Mouse (Mus musculus) layer of hippocampus, postnatal 25 days (tissue): ENCODE results near the gene Uox. TPM values are rescaled to one million over a fixed set of nuclear protein-coding genes. Genes with fewer than 3 reads are reported as not detected.
A peak's percentile ranks its signal among the peaks of the same experiment; 100 is the strongest.

Source experiments
- DNase-seq, 2 experiments: peaks; one replicate each; pipeline ENCODE4 v3.0.0; 2022; ENCODE audit warnings: mixed read lengths in 2 of 2, low spot score in 1 of 2; ENCODE audit errors: extremely low spot score in 1 of 2
- total RNA-seq, 2 experiments: library from RNA; stranded (reverse); gene quantifications; 2 replicates each; pipeline ENCODE4 v1.2.3; 2021

The Uox gene
- total RNA-seq, 2 experiments from 2014 or later: not detected

DNA sequence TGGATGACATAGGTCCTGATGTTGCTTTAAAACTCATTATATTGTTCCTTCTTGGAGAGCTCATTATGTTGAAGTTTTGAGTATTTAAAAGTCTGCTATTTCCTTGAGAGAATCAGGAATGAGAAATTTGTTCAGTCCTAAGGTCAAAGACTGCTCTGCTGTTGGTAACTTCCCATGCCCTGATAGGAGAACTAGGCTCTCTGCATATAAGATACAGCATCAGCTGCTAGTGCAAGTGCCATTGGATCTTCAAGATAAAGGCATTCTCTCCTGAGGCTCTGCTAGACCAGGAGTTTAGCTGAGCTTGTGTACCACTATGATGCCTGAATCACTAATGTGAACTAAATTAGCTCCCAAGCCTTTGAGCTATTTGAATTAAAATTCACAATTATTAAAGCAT is 47.7 kb downstream of the Uox start:
- no peak for DNase-seq

DNA sequence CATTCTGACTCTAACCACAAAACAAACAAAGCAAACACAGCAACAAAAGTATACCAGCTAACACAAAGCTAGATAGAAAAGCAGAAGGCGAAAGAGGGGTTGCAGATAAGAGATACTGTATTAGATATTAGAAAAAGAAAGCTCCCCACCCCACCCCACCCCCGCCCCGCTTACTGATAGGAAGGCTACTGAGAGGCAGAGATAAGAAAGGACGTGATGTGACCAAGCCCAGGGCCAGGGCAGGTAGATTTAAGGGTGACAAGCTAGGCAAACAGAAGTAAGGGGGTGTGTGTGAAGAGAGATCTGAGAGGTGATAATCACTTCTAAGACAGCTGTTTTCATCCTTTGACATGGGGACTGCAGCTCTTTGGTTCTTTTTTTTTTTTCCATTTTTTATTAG is 48.1 kb downstream of the Uox start:
- DNase-seq: no peak

GRCm38 (mm10) chr3:146620101-146620500 is 49.9 kb downstream of the Uox start:
- DNase-seq: peak; percentile 14 to 36

DNA sequence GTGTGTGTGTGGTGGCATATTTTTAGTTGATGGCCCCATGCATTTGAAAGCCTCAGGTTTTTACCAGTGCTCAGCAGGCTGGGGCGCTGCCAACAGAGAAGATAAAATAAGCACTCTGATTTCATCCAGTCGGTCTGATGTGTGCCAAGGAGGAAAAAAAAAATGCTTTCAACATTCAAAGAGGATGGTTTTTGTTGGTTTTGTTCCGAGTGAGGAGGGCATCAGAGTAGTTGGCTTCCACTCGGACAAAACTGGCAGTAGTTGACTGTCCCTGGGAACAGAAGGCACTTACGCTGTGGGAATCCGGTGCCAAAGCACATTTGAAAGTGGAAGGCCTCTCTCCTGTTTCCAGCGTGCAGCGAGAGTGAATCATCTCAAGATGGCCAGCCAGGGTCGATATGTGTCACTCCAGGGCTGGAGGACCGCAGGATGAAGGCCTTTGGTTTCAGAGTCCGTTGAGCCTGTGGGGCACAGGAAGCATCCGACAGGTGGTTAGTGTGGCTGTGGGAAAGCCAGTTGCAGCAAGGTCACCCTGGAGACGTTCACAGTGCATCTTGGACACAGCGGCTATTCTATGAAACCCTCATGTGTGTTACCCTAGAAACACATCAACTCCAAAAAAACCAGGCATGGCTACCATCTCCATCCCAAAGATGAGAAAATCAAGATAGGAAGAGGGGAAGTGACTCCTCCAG is 50.5 kb downstream of the Uox start:
- DNase-seq: peak; percentile 45 to 57

- DNase-seq: no peak
Observed at GRCm38 (mm10) chr3:146621966-146622365, 51.7 kb downstream of the Uox start.

DNA sequence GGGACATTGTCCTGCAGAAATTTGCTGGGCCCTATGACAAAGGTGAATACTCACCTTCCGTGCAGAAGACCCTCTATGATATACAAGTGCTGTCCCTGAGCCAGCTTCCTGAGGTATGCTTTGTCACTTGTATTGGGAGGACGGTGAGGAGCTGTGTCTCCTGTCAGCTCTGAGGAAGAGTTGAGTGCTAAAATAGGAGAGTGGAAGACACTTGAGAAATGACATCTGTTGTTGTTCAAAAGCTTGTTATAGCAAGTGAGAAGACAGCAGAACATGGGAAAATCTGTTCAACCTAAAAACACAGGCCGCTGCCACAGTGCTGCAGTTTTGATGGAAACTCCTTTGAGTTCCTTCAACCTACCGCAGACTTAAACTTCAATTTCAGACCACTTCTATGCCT is 55.5 kb downstream of the Uox start:
- no peak for DNase-seq

DNA sequence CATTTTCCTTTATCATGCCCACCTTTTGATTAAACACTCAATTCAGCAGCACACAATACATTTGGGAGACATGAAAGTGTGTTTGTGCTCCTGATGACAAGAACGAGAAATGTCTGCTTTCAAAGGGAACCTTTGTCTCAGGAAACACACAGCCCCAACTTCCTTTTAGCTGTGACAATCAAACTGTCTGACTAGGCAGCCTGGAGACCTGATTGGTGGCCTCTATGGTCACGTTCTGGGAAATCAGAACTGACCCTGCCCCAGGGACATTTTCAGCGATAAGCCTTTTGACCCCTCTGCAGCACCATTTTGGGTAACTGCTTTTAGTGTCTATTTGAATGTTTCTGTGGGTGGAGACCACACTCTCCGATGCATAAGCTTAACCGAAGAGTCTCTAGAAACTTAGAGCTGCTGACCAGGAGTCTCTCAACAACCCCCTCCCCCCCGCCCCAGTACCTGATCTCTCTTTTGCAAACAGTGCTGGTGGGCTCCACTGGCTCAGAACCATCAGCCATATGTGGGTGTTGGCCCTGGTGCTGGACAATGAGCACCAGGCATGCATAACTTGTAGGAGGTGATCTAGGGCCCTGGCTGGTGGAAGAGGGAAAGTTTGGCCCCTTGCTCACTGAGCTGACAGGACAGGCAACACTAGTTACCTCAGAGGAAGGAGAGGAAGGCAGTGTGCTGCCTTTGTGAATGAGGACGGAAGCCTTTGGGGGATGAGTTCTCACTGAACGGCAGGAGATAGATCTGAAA is 58.2 kb downstream of the Uox start:
- DNase-seq: no peak

- no peak for DNase-seq
Observed at GRCm38 (mm10) chr3:146632506-146632905, 62.3 kb downstream of the Uox start.

DNA sequence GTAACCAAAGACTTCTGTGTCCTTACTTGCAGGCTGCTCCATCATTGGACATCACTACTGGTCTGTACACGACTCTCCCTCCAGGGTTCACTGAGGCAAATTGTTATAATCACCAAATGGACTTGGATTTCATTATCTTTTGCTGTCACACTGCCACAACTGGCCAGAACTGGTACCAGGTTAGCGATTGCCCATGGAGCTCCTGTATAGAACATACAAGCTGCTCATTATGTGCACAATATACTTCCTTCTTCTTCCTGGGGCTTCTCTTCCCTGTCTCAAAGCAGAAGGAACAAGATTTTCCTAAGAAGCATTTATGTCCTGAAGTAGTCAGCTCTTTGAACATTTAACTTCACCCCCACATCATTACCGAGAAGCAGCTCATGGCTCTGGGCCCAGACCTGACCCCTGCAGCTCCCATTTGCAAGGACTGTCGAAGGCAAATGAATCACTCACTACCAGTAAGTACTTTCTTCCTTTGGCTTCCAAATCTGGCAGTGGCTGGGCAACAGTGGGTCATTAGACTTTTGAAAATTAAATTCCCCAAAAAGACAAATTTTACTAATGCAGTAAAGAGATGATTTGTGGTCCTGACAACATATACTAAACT is 71.7 kb downstream of the Uox start:
- no peak for DNase-seq

DNA sequence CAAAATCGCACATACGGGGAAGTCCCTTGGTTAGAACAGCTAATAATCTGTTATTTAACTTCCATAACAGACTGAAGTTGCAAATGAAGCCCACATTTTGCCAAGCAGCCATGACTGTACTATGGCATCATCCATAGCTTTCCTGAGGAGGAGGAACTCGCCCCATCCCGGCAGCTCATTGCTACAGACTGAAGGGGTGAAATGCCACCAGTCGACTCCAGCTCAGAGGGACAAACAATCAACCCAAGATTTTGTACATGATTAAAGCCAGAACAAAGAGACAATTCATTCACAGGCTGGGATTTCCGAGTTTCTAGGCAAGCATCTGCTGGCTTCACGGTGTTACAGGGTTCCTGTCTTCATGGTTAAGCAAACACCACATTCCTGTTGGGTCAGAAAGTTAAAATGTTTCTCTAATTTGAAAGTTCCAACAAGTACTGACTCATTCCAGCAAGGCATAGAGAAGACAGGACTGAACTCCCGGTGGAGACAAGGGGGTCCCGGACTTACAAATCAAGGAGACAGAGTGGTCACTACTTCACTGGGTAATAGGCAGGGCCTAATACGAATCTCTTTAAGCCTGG is 79.2 kb downstream of the Uox start:
- DNase-seq: no peak

DNA sequence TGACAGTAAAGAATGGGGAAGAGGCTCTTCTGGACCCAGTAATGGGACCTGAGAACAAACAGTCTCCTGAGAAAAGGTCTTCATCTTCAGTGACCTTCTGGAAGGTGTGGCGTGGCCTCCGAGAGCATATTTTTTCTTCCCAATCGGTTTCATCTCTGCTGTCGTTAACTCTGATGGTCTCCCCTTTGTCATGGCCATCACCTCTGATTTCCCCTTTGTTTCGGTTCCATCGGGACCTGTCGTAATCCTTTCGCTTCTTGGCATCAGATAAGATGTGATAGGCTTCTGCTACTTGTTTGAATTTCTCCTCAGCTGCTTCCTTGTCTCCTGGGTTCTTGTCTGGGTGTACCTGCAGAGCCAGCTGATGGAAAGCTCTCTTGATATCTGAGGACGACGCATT is 80.5 kb downstream of the Uox start:
- DNase-seq: no peak

DNA sequence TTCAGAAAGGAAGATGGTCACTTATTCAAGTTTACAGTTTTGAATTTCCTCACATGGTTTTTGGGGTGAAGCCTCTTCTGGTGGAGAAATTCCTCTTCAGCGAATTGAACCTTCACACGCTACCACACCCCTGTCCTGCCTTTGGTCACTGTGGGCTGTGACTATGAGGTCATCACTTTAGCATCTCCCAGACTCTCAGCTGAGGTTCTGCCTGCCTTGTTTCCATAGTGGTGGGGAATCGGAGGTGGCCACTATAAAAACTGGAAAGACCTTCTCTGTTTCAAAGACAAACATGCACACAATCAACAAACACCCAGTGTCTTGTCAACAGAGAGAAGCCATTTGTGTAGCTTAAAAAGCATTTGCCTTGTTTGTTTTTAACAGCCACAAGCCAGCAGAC is 81.0 kb downstream of the Uox start, which contains the start of gene 4930503B20Rik:
Gene 4930503B20Rik (minus strand): TSS at position 101 of the 400 bp plus-strand sequence.
- no peak for DNase-seq

DNA sequence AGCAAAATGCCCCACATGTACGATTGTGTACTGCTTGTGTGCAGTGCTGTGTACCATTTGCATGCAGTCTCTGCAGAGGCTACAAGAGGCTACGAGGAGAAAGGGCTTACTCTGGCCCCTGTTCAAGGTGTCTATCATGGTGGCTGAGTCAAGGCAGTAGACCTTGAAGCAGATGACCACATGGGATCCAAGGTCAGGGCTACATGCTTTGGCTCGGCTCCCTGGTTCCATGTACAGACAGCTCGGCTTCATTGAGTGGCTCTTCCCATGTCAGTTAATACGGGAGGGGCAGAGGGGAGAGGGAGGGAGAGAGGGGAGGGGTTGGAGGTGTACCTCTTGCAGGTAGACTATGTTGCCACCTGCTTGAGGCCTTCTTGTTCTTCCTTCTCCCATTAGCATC is 82.2 kb downstream of the Uox start:
- no peak for DNase-seq

DNA sequence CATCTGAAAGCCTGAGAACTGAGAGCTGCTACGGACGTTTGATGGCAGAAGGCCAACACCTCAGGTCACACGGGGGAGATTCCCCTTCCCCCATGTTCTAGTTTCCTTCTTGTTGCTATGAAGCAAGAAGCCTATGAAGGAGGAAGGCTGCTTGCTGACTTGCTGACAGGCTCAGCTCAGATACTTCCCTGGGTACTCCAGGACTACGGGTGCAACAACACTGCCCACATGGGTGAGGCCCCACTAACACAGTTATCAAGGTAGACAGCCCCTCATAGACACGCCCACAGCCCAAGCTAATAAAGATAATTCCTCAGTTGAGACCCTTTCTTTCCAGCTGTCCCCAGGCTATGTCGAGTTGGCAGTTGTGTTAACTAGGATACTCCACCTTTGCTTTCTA is 83.5 kb downstream of the Uox start:
- DNase-seq: no peak

GRCm38 (mm10) chr3:146655111-146655577 is 84.9 kb downstream of the Uox start:
- DNase-seq: no peak

- DNase-seq: no peak
Observed at GRCm38 (mm10) chr3:146657433-146657832, 87.2 kb downstream of the Uox start.

DNA sequence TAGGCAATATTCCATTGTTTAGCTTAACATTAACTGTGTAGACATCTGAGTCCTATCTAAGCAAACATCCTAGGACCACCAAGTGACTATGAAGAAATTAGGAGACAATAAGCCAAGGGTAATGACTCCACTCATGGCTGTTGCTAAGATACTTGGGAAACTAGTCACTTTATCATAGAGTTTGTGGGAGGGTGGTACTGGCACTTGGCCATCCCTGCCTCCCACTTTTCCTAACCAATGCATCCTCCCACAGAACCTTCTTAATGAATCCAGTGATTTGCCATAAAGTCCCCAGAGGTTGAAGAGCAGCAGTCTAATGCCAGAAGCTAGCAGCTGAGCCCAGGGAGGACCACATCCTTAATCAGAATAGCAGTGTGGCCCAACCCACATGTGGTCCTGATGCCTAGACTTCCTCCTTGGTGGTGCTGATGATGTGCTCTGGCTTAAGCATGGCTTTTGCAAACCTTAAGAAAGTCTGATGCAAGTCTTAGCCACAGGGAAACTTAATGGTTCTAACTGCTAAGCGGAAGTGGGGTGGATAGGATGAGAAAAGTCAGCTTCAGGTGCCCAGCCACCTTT is 87.9 kb downstream of the Uox start:
- no peak for DNase-seq

- no peak for DNase-seq
Observed at GRCm38 (mm10) chr3:146659321-146659720, 89.1 kb downstream of the Uox start.

- no peak for DNase-seq
Observed at GRCm38 (mm10) chr3:146661001-146661400, 90.8 kb downstream of the Uox start.

GRCm38 (mm10) chr3:146661907-146662306 is 91.7 kb downstream of the Uox start:
- no peak for DNase-seq

GRCm38 (mm10) chr3:146671121-146671520 is 100.9 kb downstream of the Uox start:
- DNase-seq: no peak
